ENCODE assay signal across 7 mouse cellular contexts in the genomic region with DNA sequence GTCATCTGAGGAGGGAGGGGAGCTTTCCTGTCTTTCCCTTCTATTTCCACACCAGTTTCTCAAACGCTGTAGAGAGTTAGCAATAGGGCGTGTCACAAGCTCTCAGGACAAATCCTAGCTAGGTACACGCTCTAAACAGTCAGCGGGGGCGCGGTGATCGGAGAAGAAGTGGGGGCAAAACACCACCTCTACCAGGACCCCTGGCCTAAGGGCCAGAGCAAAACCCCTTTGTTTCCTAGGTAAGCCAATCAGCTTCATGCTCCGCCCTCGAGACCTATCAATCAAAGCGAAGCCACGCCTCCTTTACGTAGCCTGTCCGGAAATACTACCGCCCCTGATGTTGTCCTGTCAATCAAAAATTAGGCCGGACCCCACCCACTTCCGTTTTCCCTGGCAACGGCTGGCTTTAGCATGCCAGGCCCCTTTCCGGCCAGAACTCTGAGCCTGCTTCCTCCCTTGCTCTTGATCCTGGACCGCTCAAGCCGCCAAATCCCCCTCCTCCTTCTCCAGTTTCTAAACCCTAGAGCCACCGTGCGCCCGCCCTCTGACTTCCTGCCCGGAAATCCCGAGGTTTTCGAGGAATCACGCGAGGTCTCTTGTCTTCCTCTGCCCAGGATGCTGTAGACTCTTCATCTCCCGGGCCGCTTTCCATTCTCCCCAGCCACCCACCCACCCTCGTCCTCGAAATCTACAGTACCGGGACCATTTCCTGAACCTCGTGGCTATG. TPM values are rescaled to one million over a fixed set of nuclear protein-coding genes. Genes with fewer than 3 reads are reported as not detected.
A peak's percentile ranks its signal among the peaks of the same experiment; 100 is the strongest.
DNase-seq lines count a peak whose midpoint lies in the region; ATAC-seq lines count a peak whose summit lies in the region.

No protein-coding gene starts in this region.

- H3K9me3 ChIP-seq in embryonic facial prominence, embryonic 10.5 days, result no peaks in the 10 kb centered on the region
- H3K9me3 ChIP-seq in limb, embryonic 10.5 days (replicated peaks), result no peaks in the 10 kb centered on the region
- H3K9me3 ChIP-seq in midbrain, embryonic 13.5 days, result no peaks in the 10 kb centered on the region

- peak; percentile 88 for ATAC-seq in granulocyte monocyte progenitor cell, adult 5-6 weeks (replicated peaks; ENCODE audit: poor library complexity, severe bottlenecking)
- peak; percentile 94 for ATAC-seq in midbrain, embryonic 13.5 days

- no peaks in the 10 kb centered on the region for H3K27me3 ChIP-seq in embryonic facial prominence, embryonic 10.5 days (replicated peaks; ENCODE audit: low read depth, poor library complexity, severe bottlenecking)
- H3K27me3 ChIP-seq in limb, embryonic 10.5 days (ENCODE audit: low read depth, poor library complexity, severe bottlenecking), result peaks cover 4% of the 10 kb centered on the region; the same call in 1 of the 2 replicates
- peaks cover 5% of the 10 kb centered on the region; the same call in 1 of the 2 replicates for H3K27me3 ChIP-seq in midbrain, embryonic 13.5 days

- peak; percentile 93 for DNase-seq in adrenal gland, postnatal 10 days
- peak; percentile 98 for DNase-seq in embryonic facial prominence, embryonic 10.5 days (ENCODE audit: low spot score)
- DNase-seq in kidney, adult 11 months, result peak; percentile 96
- peak; percentile 96 for DNase-seq in limb, embryonic 10.5 days (ENCODE audit: low spot score)
- peak; percentile 66 for DNase-seq in spleen, adult 12 weeks (ENCODE audit: low spot score)

- under 1% methylated on average over 34 of the region's 34 CpGs for WGBS in embryonic facial prominence, embryonic 10.5 days
- under 1% methylated on average over 34 of the region's 34 CpGs for WGBS in limb, embryonic 10.5 days
- WGBS in midbrain, embryonic 13.5 days, result under 1% methylated on average over 34 of the region's 34 CpGs

- H3K4me2 ChIP-seq in midbrain, embryonic 13.5 days (replicated peaks), result peak overlapping the region; percentile 86

- H3K27ac ChIP-seq in embryonic facial prominence, embryonic 10.5 days (replicated peaks), result peak overlapping the region; percentile 97
- H3K27ac ChIP-seq in limb, embryonic 10.5 days, result peak overlapping the region; percentile 95
- H3K27ac ChIP-seq in midbrain, embryonic 13.5 days, result peak overlapping the region; percentile 98

- H3K4me3 ChIP-seq in embryonic facial prominence, embryonic 10.5 days, result peak overlapping the region; percentile 73
- peak overlapping the region; percentile 67 for H3K4me3 ChIP-seq in limb, embryonic 10.5 days
- H3K4me3 ChIP-seq in midbrain, embryonic 13.5 days (replicated peaks), result peak overlapping the region; percentile 68

- peak overlapping the region; percentile 90 for H3K9ac ChIP-seq in midbrain, embryonic 13.5 days (replicated peaks)

- H3K36me3 ChIP-seq in embryonic facial prominence, embryonic 10.5 days (replicated peaks), result peaks cover 5% of the 10 kb centered on the region; the same call in 1 of the 2 replicates
- H3K36me3 ChIP-seq in limb, embryonic 10.5 days, result peaks cover 8% of the 10 kb centered on the region; the same call in 1 of the 2 replicates
- H3K36me3 ChIP-seq in midbrain, embryonic 13.5 days, result peaks cover 21% of the 10 kb centered on the region

- H3K4me1 ChIP-seq in embryonic facial prominence, embryonic 10.5 days, result peaks cover 32% of the 10 kb centered on the region
- H3K4me1 ChIP-seq in limb, embryonic 10.5 days, result peaks cover 25% of the 10 kb centered on the region
- H3K4me1 ChIP-seq in midbrain, embryonic 13.5 days (replicated peaks), result peaks cover 28% of the 10 kb centered on the region

RNA-seq across cellular contexts. Expression of gene Sfxn3, which starts 11.0 kb away (rescaled TPM):
- 10 to 100 TPM; 39.3 to 51.5 TPM for total RNA-seq in adrenal gland, postnatal 10 days (2021)
- polyA plus RNA-seq in embryonic facial prominence, embryonic 10.5 days (2016; fragmentation: Nextera tagmentation; extraction: Ambion mirVana), result 7.7 and 9.8 TPM in 2 replicates
- total RNA-seq in granulocyte monocyte progenitor cell, adult 5-6 weeks (2014; fragmentation: Nextera tagmentation), result 10.5 and 21.1 TPM in 2 replicates
- 3.7 and 5.3 TPM in 2 replicates for total RNA-seq in granulocyte monocyte progenitor cell, adult 5-6 weeks (2017)
- 4.6 and 8.4 TPM in 2 replicates for polyA plus RNA-seq in limb, embryonic 10.5 days (2016; fragmentation: Nextera tagmentation; extraction: Ambion mirVana)
- 58.1 and 61.2 TPM in 2 replicates for polyA plus RNA-seq in midbrain, embryonic 13.5 days (2015; fragmentation: Nextera tagmentation; extraction: Ambion mirVana)

RNA-seq across cellular contexts. Expression of gene Pdzd7, which starts 12.8 kb away (rescaled TPM):
- under 1 TPM; 0.21 to 0.48 TPM for total RNA-seq in adrenal gland, postnatal 10 days (2021)
- polyA plus RNA-seq in embryonic facial prominence, embryonic 10.5 days (2016; fragmentation: Nextera tagmentation; extraction: Ambion mirVana), result 0.27 and 0.65 TPM in 2 replicates
- total RNA-seq in granulocyte monocyte progenitor cell, adult 5-6 weeks (2014; fragmentation: Nextera tagmentation), result 0.24 TPM in 1 of 2 replicates, not detected in the other
- not detected in 2 replicates for total RNA-seq in granulocyte monocyte progenitor cell, adult 5-6 weeks (2017)
- polyA plus RNA-seq in limb, embryonic 10.5 days (2016; fragmentation: Nextera tagmentation; extraction: Ambion mirVana), result 0.20 and 0.28 TPM in 2 replicates
- 1.3 and 1.8 TPM in 2 replicates for polyA plus RNA-seq in midbrain, embryonic 13.5 days (2015; fragmentation: Nextera tagmentation; extraction: Ambion mirVana)

RNA-seq across cellular contexts. Expression of gene Kazald1, which starts 16.8 kb away (rescaled TPM):
- total RNA-seq in adrenal gland, postnatal 10 days (2021), result 1 to 10 TPM; 8.2 to 9.2 TPM
- polyA plus RNA-seq in embryonic facial prominence, embryonic 10.5 days (2016; fragmentation: Nextera tagmentation; extraction: Ambion mirVana), result 3.7 and 6.7 TPM in 2 replicates
- total RNA-seq in granulocyte monocyte progenitor cell, adult 5-6 weeks (2014; fragmentation: Nextera tagmentation), result not detected in 2 replicates
- 0.69 TPM in 1 of 2 replicates, not detected in the other for total RNA-seq in granulocyte monocyte progenitor cell, adult 5-6 weeks (2017)
- 1.0 and 1.5 TPM in 2 replicates for polyA plus RNA-seq in limb, embryonic 10.5 days (2016; fragmentation: Nextera tagmentation; extraction: Ambion mirVana)
- polyA plus RNA-seq in midbrain, embryonic 13.5 days (2015; fragmentation: Nextera tagmentation; extraction: Ambion mirVana), result 0.94 and 1.1 TPM in 2 replicates

RNA-seq across cellular contexts. Expression of gene Lzts2, which starts 44.1 kb away (rescaled TPM):
- 10 to 100 TPM; 63.1 to 77.8 TPM for total RNA-seq in adrenal gland, postnatal 10 days (2021)
- polyA plus RNA-seq in embryonic facial prominence, embryonic 10.5 days (2016; fragmentation: Nextera tagmentation; extraction: Ambion mirVana), result 69.8 and 75.0 TPM in 2 replicates
- total RNA-seq in granulocyte monocyte progenitor cell, adult 5-6 weeks (2014; fragmentation: Nextera tagmentation), result 4.9 and 7.9 TPM in 2 replicates
- total RNA-seq in granulocyte monocyte progenitor cell, adult 5-6 weeks (2017), result 6.9 and 9.9 TPM in 2 replicates
- polyA plus RNA-seq in limb, embryonic 10.5 days (2016; fragmentation: Nextera tagmentation; extraction: Ambion mirVana), result 87.5 and 90.8 TPM in 2 replicates
- 24.6 and 30.9 TPM in 2 replicates for polyA plus RNA-seq in midbrain, embryonic 13.5 days (2015; fragmentation: Nextera tagmentation; extraction: Ambion mirVana)

RNA-seq across cellular contexts. Expression of gene Mrpl43, which starts 52.0 kb away (rescaled TPM):
- 10 to 100 TPM; 50.0 to 58.3 TPM for total RNA-seq in adrenal gland, postnatal 10 days (2021)
- 70.6 and 74.8 TPM in 2 replicates for polyA plus RNA-seq in embryonic facial prominence, embryonic 10.5 days (2016; fragmentation: Nextera tagmentation; extraction: Ambion mirVana)
- 41.8 and 53.7 TPM in 2 replicates for total RNA-seq in granulocyte monocyte progenitor cell, adult 5-6 weeks (2014; fragmentation: Nextera tagmentation)
- total RNA-seq in granulocyte monocyte progenitor cell, adult 5-6 weeks (2017), result 35.5 and 37.9 TPM in 2 replicates
- 69.8 and 75.3 TPM in 2 replicates for polyA plus RNA-seq in limb, embryonic 10.5 days (2016; fragmentation: Nextera tagmentation; extraction: Ambion mirVana)
- polyA plus RNA-seq in midbrain, embryonic 13.5 days (2015; fragmentation: Nextera tagmentation; extraction: Ambion mirVana), result 91.3 and 91.5 TPM in 2 replicates

Comparison
In these comparisons a context has a peak if more than half of its experiments do, and no peak if none do; other contexts are left out.
1. Peak in every context shown above with its lines: DNase-seq, ATAC-seq, H3K4me3 ChIP-seq and H3K27ac ChIP-seq.